Mouse (Mus musculus) cerebellum, adult 9-10 months (tissue): ENCODE results near the gene Plcb4.

Experiments used
- DNase-seq: peaks from one replicate; pipeline ENCODE4 v3.0.0; 2022

Plcb4 gene

DNA sequence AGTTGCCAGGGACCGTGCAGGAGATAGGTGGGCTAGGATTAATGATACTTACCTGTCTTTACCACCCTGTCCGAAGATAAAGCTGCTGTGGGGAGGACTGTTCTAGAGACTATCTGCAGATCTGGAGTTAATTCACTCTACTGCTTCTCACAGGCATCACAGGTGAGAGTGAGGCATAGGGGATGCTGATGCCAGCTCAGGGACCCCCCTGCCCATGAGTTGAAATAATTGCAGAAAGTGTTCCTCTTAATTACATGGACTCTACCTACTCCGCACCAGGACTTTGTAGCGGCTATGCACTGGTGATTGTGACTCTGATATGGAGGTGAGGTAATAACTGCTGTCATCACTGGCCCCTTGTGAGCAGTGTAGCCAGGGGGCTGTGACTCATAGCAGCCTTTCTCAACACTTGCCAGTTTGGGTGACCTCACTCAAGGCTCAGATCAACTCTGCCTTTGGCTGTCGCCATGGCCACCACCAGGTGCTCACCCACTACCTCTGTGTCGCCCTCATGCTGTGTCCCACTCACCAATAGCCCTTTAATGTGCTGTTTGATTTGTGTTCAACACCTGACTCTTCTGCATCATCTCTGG lies 107.8 kb downstream of the Plcb4 start:
- peak; percentile 41 for DNase-seq

DNA sequence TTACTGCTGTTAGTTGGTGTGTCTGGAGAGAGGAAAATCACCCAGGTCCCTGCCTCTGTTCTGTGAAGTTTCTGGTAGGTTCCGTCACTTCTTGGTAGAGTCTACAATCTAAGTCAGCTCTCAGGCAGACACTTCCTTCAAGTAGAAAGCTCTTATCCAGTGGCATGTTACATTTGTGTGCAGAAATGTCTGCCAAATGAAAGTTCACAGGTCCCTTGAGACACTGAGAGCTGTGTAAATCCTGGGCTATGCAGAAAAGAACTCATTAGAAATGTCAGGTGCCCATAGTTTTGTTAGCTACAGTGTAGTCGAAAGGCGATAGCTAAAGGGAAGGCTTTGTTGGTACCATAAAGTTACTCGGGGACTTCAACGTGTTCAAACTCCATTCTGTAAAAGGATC lies 108.7 kb downstream of the Plcb4 start:
- DNase-seq, result no peak

DNA sequence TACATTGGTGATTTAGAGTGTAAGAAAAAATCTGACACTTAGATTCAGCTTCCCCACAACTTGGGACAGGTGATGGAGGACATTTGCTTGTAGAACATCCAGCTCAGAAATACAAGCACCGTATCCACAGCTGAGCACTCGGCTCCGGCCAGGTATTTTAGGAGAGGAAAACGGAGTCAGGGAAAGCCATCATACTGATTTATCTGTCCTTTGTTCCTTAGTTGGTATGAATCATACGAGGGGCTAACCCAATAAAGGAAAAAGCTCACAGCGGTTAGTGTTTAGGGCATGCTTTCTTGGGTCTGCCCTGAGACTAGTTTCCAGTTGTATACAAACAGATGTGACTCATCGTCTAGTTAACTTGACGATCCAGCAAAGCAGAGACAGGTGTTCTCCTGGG lies 110.9 kb downstream of the Plcb4 start:
- DNase-seq, result no peak

DNA sequence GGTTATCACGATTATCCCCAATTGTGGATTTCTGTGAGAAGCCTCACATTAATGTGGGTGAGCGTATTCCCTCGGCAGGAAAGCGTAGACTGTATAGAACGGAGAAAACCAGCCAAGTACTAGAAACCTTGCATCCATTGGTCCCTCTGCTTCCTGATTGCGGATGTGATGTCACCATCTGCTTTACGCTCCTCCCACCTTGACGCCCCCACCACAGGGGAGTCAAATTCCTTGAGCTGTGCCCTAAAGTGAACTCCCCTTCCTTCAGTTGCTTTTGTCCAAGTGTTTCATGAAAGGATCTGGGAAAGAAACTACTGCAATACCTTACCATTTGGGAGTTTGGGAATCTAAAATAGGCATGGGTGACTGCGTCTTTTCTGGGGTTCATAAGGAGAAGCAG lies 111.4 kb downstream of the Plcb4 start:
- DNase-seq, result no peak

DNA sequence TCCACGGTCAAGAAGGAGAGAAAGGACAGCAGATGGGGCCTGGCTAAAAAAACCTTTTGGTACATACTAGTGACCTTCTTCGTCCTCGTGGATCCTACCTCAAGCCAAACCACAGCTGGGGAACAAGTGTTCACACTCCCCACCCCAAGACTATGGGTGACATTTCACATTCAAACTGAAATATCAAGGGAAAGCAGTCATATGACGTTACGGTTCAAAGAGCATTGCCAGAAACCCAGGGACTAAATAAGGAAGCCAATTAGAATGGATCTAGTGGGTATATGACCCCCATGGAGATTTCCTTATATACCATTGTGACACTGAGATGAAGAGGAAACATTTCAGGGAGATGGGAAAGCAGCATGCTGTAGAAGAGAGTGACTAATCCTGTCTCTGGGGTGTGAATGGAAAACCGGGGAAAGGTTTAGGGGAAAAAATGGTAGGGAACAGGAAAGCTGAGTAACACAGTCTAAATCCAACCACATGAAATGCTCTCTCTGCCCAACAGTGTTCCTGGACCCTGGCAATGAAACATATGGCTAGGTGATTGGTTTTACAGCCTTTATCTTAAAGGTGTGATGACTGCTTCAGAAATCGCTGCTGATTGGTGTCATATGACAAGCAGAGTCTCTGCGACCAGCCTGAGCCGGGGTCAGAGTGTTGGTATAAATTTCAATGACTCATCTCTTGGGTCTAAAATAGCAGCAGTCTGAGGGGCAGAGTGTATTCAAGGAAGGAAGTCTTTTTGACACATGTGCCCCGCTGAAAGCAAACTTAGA lies 114.6 kb downstream of the Plcb4 start:
- DNase-seq, result no peak

DNA sequence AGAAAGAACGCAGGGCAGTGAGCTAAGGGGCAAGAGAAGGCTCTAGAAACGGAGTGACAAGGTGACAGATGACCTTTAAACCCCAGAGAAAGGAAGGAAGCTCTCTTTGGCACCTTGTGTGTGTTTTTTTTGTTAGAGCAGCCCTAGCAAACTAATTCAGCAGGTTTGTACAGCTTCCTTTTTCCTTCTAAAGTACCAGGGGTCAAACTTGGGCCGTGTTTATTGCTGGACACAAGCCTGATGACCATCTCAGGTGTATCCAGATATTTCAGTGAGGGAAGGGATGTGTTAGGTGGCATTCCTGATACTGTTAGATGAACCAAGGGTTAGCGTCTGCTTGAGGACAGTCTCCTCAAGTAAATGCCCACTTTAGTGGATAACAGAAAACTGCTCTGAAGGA lies 116.2 kb downstream of the Plcb4 start:
- no peak for DNase-seq

DNA sequence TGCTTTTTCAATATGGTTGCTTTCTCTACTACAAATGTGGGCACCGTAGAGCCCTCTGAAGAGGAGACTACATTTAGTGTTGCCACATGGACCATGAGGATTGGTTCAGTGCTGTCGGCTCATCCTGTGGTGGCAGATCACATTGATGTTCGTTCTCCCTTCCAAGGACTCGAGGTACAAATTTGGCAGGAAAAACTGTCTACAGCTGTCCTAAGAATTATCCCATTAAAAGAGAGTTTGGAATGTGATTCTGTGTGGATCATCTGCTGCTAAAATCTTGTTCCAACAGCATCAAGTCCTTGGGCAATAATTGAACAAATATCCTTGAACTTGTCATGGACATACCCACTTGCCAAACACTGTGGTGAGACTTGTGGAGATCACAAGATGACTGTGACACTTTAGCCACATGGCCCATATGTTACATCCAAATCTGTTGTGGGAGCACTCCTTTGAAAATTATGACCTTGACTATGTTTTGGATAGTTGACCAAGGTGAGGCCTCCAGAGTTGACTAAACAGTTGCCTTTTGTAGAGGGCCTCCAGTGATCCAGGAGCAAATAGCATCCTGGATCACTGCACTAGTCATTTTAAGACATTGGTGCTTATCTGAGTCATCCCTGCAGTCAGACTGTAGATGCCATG lies 117.4 kb downstream of the Plcb4 start:
- DNase-seq, result peak; percentile 51

DNA sequence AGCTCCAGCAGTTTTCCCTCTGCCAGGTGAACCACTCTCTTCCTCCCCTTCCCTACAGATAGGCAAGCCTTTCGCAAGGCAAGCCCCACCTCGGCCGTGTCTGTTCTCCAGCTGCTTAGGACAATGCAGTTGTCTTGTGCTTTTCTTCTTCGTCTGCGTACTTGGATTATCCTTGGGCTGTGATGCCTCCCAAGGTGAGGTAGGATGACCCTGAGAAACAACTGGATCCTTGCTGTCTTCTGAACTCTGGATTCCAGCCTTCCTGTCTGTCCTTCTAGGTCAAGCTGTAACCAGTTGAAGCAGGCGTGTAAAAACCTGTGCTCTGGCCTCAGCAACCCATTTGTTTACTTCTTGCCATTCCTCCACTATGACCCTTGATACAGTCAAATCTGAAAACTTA lies 122.6 kb downstream of the Plcb4 start:
- no peak for DNase-seq

DNA sequence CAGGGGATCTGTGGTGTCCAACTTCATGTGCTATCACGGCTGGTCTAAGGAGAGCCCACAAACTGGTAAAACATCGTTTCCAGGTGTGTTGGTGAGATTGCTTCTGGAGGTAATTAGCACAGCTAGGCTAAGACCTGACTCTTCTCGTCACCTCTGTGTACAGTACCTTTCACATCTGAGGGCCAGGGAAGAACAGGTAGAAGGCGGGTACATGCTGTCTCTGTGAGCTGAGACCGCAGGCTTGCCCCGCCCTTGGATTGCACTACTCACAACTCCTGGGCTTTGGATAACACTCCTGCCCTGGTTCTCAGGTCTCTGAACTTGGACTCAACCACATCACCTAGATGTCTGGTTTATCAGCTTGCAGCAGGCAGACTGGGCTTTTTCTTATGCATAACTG lies 128.6 kb downstream of the Plcb4 start:
- DNase-seq, result no peak

DNA sequence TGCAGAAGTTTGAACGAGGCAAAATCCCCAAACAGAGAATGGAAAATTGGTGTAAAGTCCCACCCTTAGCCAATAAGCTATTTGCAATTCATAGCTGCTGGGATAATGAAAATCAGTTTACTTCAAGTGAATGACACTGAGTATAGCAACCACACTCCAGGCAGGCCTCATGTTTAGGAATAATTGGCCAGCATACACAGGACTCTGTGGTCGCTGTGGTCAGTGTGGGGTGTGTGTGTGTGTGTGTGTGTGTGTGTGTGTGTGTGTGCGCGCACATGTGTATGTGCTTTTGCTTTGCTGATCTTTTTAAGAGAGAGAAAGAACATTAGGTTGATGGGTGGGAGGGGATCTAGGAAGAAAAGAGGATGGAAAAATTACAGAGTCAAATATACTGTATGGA lies 134.1 kb downstream of the Plcb4 start:
- no peak for DNase-seq

DNA sequence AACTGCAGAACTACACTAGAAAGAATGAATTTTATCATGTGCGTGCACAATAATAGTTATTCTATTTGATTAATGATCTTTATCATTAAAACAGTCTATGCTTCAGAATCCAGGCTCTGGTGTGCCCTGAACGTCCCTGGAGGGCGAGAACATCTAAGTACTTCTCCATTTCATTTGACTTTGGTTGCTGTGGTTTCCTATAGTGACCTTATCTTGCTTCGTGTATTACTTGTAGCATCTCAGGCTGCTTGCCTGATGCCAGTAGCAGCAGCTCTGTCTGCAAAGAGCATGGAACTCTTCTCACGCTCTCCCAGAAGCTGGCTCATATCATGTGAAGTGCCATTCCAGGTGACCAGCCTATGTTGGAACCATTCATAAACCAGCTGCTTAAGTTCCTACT lies 137.9 kb downstream of the Plcb4 start:
- no peak for DNase-seq

DNA sequence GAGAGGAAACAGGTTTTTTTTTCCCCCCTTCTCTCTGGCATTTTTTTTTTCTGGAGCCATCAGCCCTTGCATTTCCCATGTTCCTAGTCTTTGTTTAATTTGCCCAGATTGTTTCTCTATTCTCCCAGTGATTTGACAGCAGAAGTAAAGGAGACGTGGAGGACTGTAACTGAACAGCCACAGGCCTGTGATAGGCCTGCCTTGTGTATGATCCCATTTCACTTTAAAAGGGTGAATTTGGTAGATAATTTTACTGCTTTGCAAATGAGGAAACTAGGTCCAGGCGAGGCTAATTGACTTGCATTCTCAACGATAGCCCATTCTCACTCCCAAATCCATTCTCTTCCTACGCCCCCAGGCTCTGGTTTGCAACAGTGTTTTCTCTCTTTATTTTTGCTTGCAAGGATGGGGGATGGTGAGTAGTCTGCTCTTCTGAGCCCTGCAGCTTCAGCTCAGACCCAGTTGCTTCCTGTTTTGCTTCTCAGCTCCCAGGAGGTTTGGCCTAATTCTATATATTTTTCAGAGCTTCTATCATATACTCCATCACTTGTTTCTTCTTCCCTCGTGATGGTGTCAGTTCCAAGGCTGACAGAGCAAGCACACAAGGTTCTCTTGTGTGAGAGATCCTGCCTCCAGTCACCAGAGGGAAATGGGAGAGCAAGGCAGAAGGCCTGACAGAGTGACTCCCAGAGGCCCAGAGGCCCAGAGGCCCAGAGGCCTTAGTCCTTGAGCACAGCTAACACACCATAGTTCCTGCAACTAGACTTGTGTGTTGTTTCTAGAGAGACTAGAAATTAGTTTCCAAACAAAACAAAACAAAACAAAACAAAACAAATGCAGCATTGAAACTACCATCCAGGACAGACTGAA lies 139.1 kb downstream of the Plcb4 start:
- DNase-seq, result no peak

DNA sequence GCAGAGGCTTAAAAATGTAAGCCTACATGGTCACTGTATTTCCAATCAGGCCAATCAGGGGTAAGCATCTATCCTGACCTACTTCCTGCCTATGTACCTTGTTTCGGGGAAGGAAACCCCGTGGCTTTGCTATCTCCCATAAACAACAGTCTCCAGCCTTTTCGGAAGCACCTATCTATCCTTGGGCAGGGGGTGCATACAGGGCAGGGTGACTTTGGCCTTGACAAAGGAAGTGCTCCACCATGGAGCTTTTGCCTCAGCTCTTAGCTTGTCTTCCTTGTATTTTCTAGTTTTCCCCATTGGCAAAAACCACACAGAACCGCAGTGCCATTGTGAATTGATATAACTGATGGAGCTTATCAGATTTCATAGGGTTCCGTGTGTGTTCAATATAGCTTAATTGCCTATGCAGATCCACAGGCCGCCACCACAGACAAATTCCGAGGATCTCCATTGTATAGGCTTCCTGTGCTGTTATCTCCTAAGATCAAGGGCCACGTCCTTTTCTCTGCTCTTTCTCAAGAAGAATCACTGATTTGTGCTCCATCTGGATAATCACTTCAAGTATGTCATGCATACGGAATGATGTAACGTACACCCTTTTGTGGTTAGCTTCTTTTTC lies 140.4 kb downstream of the Plcb4 start:
- DNase-seq, result no peak

DNA sequence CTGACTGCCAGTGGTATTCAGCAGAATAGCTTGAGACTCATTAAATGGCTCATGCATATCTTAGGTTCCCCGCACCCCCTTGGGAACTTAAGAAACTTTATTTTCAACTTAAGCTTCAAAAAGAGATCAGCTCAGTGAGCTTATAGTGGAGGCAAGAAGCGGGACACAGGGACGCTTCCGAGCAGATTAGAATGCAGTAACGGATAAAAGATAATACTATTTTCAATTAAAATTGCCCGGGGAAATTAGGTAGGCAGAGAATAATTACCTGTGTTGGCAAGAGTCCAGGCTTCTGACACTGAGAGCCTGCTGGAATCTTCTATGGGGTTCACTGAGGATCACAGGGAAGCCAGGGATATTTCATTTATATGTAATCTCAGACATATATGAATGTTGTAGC lies 141.6 kb downstream of the Plcb4 start:
- DNase-seq, result peak; percentile 60

DNA sequence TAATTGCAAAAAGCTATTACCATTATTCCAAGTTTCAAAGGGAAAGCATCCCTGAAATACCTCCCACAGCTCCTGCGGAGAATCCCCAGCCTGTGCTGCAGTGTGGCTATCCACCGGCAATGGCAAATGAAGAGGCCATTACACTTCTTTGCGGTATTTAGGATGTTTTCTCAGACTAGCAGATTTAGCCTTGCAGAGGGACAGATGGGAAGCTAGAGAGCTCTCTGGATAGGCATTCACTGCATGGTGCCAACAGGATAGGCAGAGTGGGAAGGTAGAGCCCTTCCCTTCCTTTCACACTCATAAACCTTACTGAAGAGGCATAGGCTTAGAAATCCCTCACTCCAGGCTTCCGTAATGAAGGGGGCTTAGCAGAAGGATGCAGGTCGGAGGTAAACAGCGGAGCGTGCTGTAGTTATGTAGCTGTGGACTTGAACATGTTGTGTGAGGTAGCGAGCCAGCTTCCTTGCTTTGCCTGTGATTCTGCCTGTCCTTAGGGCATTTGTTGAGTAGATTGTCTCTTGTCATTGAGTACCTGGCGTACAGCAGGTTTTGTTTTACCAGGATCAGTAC lies 144.2 kb downstream of the Plcb4 start:
- DNase-seq, result peak; percentile 80

DNA sequence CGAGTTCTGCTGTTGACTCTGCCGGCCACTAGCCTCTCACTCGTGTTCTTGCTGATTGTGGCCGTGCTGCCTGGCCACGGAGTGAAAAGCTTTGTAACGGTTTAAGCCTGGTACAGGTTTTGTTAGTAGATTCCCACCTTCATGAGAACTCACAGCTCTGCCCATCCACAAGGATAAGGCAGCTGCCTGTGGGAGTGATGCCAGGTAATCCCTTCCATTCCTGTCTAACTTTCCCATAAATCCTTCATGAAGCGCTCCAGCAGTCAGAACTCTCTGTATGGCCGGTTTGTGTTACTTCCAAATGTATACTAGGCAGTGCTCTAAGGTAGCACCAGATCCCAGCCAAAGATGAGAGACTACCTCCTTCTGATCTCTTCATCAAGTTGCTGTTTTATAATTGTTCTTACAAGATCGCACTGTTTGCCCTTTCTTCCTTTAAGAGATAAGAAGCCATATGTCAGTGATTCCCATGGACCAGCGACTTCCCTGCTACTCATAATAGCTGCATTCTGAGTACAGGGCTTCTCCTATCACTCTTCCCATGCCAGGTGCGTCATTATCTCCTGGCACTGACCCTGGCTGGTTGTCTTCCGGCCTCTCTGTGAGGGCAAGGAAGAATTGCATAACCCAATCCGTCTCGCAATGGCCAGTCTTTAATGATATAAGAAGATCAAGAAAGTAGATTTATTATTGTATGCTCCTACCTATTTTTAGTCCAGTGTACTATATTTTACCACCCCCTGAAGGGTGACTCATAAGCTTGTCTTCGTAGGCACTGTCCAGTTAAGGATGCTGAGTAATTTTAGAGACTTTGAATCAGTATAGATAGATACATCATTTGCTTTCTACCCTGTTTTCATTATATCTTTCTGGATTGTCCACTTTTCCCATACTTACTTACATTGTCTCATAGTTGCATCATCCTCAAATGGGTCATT lies 147.2 kb downstream of the Plcb4 start:
- peak; percentile 81 for DNase-seq

DNA sequence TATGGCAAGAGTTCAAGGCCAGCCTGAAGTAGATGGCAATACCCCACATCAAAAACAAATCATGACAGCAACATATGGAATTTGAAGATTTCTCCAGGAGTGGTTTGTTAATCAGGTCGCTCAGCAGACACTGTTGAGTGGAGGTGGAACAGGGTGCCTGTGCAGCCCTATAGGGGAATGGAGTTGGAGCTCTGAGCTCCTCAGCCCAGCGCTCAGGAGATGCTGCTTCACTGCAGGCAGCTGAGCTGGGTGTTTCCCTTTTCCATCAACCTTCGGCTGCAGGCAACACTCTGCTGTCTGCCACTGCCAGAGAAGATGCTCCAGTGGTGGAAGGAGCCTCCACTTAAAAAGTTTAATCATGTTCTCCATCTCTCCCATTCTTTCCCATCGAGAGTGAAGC lies 149.5 kb downstream of the Plcb4 start:
- DNase-seq, result no peak

DNA sequence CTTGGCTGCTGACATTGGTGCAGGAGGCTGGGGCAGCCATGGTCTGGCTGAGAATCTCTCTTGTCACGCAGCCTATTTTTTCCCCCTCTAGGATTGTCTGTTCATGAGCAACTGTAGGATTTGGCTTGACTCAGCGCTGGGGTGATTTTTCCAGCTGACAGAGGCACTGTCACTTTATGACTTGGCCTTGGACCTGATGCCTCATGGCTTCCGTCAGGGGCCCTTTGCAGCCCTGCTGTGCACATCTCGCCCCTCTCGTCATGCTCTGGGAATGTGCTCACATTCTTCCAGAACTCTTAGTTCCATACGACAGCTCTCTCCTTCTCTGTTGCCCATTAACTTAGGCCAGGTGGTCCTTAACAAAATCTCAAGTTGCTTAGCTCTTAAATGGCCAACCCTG lies 152.0 kb downstream of the Plcb4 start:
- DNase-seq, result no peak

DNA sequence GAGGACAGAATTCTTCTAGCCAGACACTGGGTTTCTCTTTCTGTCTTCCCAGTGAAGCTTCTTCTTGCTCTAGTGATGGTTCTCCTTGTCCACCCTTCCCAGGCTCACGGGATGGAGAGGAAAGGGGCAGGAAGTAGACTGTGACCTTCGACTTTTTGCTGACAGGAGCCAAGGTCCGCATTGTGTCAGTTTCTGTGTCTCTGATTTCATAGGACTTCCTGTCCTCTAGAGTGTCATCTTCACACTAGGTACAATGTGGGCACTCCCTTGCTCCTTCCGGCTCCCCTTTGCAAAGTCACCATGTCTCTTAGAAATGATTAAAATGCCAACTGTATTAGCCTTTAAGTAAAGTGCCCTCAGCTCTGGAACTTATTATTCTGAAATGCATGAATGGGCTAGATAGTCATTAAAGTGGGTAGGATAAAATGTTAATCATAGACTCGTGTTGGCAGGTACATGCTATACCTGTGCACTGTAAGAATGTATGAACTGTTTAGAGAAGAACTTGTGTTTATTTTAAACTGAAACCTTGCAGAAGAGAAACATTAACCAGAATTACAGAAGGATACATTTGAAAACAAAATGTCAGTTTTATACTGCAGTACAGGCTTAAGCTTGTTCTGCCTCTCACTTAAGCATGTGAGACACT lies 152.8 kb downstream of the Plcb4 start:
- no peak for DNase-seq

DNA sequence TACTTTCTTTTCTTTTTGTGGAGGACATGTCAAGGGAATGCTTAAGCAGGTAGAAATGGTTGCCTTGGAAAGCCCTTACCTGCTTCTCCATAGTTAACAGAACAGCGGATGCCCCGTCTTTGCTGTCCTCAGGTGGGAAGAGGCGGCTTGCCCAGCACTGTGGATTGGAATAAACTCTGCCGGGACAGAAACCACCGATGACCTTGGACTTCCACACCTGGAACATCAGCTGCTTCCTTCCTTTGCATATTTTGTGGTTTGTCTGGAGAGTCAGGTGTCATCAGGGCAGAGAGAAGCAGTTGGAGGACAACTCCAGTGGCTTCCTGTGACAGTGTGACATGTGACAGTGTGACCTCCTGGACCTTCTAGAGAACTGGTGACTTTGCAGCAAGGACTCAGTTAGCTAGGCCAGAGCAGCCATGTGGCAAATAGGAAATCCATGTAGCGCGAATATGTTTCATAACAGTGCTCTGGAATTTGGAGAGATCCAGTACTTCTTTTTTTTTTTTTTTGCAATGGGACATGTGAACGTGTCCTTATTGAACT lies 154.0 kb downstream of the Plcb4 start:
- no peak for DNase-seq

DNA sequence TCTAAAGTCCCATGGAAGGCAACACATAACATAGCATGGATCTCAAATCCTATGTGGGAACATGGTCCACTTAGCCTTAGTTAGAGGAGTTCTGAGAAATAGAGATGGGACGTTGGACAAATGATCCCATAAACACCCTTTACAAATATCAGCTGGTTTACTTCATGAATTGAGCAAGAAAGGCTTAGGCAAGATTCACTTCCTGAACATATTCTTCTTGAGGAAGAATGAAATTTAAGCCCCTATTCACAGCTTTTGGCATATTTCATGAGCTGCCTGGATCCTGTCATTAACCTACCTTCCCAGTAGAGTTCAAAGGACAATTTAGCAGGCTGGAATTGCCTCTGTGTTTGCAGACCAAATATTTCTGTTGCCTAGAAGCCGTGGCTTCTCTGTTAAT lies 161.9 kb downstream of the Plcb4 start:
- no peak for DNase-seq
